29 mouse cellular contexts compared by ENCODE assay signal in the genomic region with DNA sequence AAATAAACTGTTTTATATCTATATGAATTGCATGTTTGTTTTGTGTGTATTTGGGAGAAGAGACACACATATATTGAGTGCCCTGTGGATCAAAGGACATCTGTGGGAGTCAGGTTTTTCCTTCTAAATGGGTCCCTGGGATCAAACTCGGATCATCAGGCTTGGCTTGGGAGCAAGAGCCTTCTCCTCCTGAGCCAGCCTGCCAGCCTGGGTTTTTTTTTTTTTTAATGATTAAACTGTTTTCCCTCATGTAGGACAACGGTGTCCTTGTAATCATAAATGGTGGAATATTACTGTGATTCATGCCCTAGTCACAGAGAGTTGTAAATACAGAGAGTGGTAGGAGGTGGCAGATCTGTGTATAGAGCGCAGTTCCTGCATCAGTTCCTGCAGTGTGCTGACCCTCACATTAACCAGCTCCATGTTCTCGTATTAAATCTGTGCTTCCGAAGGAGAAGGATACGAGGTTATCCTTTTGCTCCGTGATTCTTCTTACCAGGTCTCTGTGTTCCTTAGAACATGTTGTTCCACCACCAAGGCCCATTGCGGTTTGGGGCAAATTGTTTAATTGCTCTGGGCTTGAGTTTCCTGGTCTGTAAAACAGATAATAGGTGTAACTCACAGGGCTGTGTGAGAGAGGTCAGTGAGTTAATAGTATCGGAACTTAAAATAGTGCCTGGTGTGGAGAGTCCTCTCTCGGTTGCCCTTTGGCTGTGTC. TPM values are rescaled to one million over a fixed set of nuclear protein-coding genes. Genes with fewer than 3 reads are reported as not detected.
DNase-seq lines count a peak whose midpoint lies in the region; ATAC-seq lines count a peak whose summit lies in the region.
"Had no signal": no experiment of that assay in that cellular context is flagged by ENCODE, and none has a peak within 500 bp of the region (broad histone marks: within the 10 kb centered on the region; RNA-seq: fewer than 3 reads in every experiment).

No protein-coding gene starts in this region.

- 78% methylated on average over 10 of the region's 10 CpGs for WGBS in intestine, embryonic 15.5 days

- intact Hi-C loops in heart, postnatal 25 days (cut with DNase I): no loop called here

- no peak overlapping the region for H3K4me3 ChIP-seq in intestine, embryonic 15.5 days (replicated peaks)
- H3K4me3 ChIP-seq: embryonic facial prominence, embryonic 13.5 days; erythroblast, embryonic 14.5 days; forebrain, embryonic 13.5 days; heart, embryonic 12.5 days; hindbrain, embryonic 12.5 days; limb, embryonic 13.5 days; liver, embryonic 13.5 days; stomach, embryonic 15.5 days had no signal

- peak; percentile 72 for ATAC-seq in intestine, embryonic 15.5 days
- ATAC-seq: forebrain, embryonic 13.5 days had no signal

- no peak overlapping the region for H3K27ac ChIP-seq in intestine, embryonic 15.5 days
- H3K27ac ChIP-seq: embryonic facial prominence, embryonic 13.5 days; forebrain, embryonic 13.5 days; hindbrain, embryonic 12.5 days; kidney, postnatal 0 days; limb, embryonic 13.5 days; liver, embryonic 13.5 days; stomach, embryonic 15.5 days had no signal

- H3K36me3 ChIP-seq in intestine, embryonic 15.5 days: peaks cover 10% of the 10 kb centered on the region

- H3K9ac ChIP-seq in intestine, embryonic 15.5 days: no peak overlapping the region
- H3K9ac ChIP-seq: embryonic facial prominence, embryonic 13.5 days; forebrain, embryonic 13.5 days; heart, embryonic 12.5 days; hindbrain, embryonic 12.5 days; limb, embryonic 13.5 days; liver, embryonic 13.5 days; lung, embryonic 14.5 days; stomach, embryonic 15.5 days had no signal

- no peak overlapping the region for H3K4me2 ChIP-seq in intestine, embryonic 15.5 days (replicated peaks)
- H3K4me2 ChIP-seq: embryonic facial prominence, embryonic 13.5 days; forebrain, embryonic 13.5 days; heart, embryonic 12.5 days; hindbrain, embryonic 12.5 days; limb, embryonic 13.5 days; liver, embryonic 13.5 days; lung, embryonic 14.5 days; stomach, embryonic 15.5 days had no signal

- no peaks in the 10 kb centered on the region for H3K27me3 ChIP-seq in intestine, embryonic 15.5 days (replicated peaks)
- H3K27me3 ChIP-seq: CH12.LX; embryonic facial prominence, embryonic 13.5 days; forebrain, embryonic 13.5 days; heart, embryonic 12.5 days; hindbrain, embryonic 12.5 days; limb, embryonic 13.5 days; liver, embryonic 13.5 days; stomach, embryonic 15.5 days had no signal

- peak; percentile 40 to 48 for DNase-seq in adrenal gland, postnatal 36 days
- no peak for DNase-seq in adrenal gland, postnatal 4 days (ENCODE audit: low spot score in 2 of 2)
- peak; percentile 33 to 39 for DNase-seq in kidney, adult 8-10 months
- no peak for DNase-seq in kidney, postnatal 14 days
- peak; percentile 23 for DNase-seq in adipocyte (ENCODE audit: low spot score)
- no peak for DNase-seq in urinary bladder, postnatal 4 days (ENCODE audit: low spot score in 2 of 2)
- DNase-seq in heart, postnatal 25 days (ENCODE audit: low spot score): no peak
- DNase-seq: cerebellum, adult 8-10 months; cerebellum, postnatal 36 days; embryo, embryonic 11 days; layer of hippocampus, adult 9-11 months; liver, embryonic 13.5 days; lung, embryonic 14.5 days; lung, postnatal 36 days; midbrain, embryonic 14.5 days; thymus, postnatal 36 days had no signal

- H3K4me1 ChIP-seq in intestine, embryonic 15.5 days (replicated peaks): no peaks in the 10 kb centered on the region
- H3K4me1 ChIP-seq: heart, embryonic 12.5 days; hindbrain, embryonic 12.5 days; liver, embryonic 13.5 days; stomach, embryonic 15.5 days had no signal

- no peaks in the 10 kb centered on the region for H3K9me3 ChIP-seq in intestine, embryonic 15.5 days
- H3K9me3 ChIP-seq: embryonic facial prominence, embryonic 13.5 days; forebrain, embryonic 13.5 days; G1E; heart, embryonic 12.5 days; hindbrain, embryonic 12.5 days; limb, embryonic 13.5 days; liver, embryonic 13.5 days; stomach, embryonic 15.5 days had no signal

RNA-seq across cellular contexts. Expression of a gene that starts 21.8 kb away (rescaled TPM):
- total RNA-seq in adrenal gland, postnatal 36 days (2021): 100 to 1,000 TPM in 1 of 2 experiments, 10 to 100 TPM in 1; 84.7 to 108 TPM
- total RNA-seq in adrenal gland, postnatal 4 days (2021): 100 to 1,000 TPM; 105 to 109 TPM
- 149 and 153 TPM in 2 replicates for polyA plus RNA-seq in intestine, embryonic 15.5 days (2015; fragmentation: Nextera tagmentation; extraction: Ambion mirVana)
- 100 to 1,000 TPM; 182 to 211 TPM for total RNA-seq in heart, postnatal 25 days (2021)

RNA-seq across cellular contexts. Expression of a gene that starts 22.4 kb away (rescaled TPM):
- under 1 TPM in 1 of 2 experiments, not detected in 1; 0.33 TPM for total RNA-seq in adrenal gland, postnatal 36 days (2021)
- total RNA-seq in adrenal gland, postnatal 4 days (2021): 1 to 10 TPM in 1 of 2 experiments, under 1 TPM in 1; 0.93 to 1.1 TPM
- polyA plus RNA-seq in intestine, embryonic 15.5 days (2015; fragmentation: Nextera tagmentation; extraction: Ambion mirVana): 2.0 and 2.4 TPM in 2 replicates
- not detected for total RNA-seq in heart, postnatal 25 days (2021)
- total RNA-seq: CH12.LX; G1E; heart, postnatal 10 days; megakaryocyte-erythroid progenitor cell, adult 5-6 weeks had no signal
- polyA plus RNA-seq: erythroblast, embryonic 14.5 days; G1E; liver, embryonic 13.5 days had no signal

RNA-seq across cellular contexts. Expression of a gene that starts 26.8 kb away (rescaled TPM):
- total RNA-seq in adrenal gland, postnatal 36 days (2021): 10 to 100 TPM; 23.1 to 30.4 TPM
- 10 to 100 TPM; 26.6 to 27.2 TPM for total RNA-seq in adrenal gland, postnatal 4 days (2021)
- 7.3 and 7.6 TPM in 2 replicates for polyA plus RNA-seq in intestine, embryonic 15.5 days (2015; fragmentation: Nextera tagmentation; extraction: Ambion mirVana)
- 1 to 10 TPM; 5.4 to 6.7 TPM for total RNA-seq in heart, postnatal 25 days (2021)

RNA-seq across cellular contexts. Expression of a gene that starts 32.0 kb away (rescaled TPM):
- total RNA-seq in adrenal gland, postnatal 36 days (2021): 1 to 10 TPM; 1.2 to 1.4 TPM
- 1 to 10 TPM; 2.1 to 2.6 TPM for total RNA-seq in adrenal gland, postnatal 4 days (2021)
- polyA plus RNA-seq in intestine, embryonic 15.5 days (2015; fragmentation: Nextera tagmentation; extraction: Ambion mirVana): 5.7 and 6.7 TPM in 2 replicates
- 1 to 10 TPM in 1 of 2 experiments, under 1 TPM in 1; 0.56 to 1.1 TPM for total RNA-seq in heart, postnatal 25 days (2021)
- polyA plus RNA-seq: erythroblast, embryonic 14.5 days; G1E had no signal

Comparison
In these comparisons a context has a peak if more than half of its experiments do, and no peak if none do; other contexts are left out.
1. DNase-seq: peak in adrenal gland, postnatal 36 days (2 of 2), kidney, adult 8-10 months (2 of 2) and adipocyte (single experiment); none in adrenal gland, postnatal 4 days (0 of 2), kidney, postnatal 14 days (single experiment), urinary bladder, postnatal 4 days (0 of 2) and heart, postnatal 25 days (single experiment).